Mouse (Mus musculus) forebrain, embryonic 16.5 days (tissue): Measurements from ENCODE around the gene Gm3543. TPM values are rescaled to one million over a fixed set of nuclear protein-coding genes. Genes with fewer than 3 reads are reported as not detected.
"Not testable (repeated sequence)": the region's sequence is repeated elsewhere in the genome, so short reads cannot be mapped to it uniquely, and the experiment has no call there.

Experiments
- ATAC-seq: fragments of 200-750 bp; cut with Nextera tagmentation; 2 replicates; pipeline ENCODE4 v1.8.0; 2017; ENCODE audit warnings: mild to moderate bottlenecking, moderate library complexity
- H3K27ac ChIP-seq: fragments of 300-500 bp; sonication (generic); 2 replicates; pipeline ENCODE4 v1.5.1; 2014; ENCODE audit warnings: low read length, control low read depth
- H3K27me3 ChIP-seq: fragments of 300-500 bp; sonication (generic); replicated peaks from 2 replicates; pipeline ENCODE4 v1.6.1; 2014; ENCODE audit warnings: low read length; ENCODE audit not compliant: control insufficient read depth, insufficient read depth
- H3K36me3 ChIP-seq: fragments of 300-500 bp; sonication (generic); 2 replicates; pipeline ENCODE4 v1.6.1; 2014; ENCODE audit not compliant: control insufficient read depth, insufficient read depth
- H3K4me1 ChIP-seq: fragments of 300-500 bp; sonication (generic); replicated peaks from 2 replicates; pipeline ENCODE4 v1.6.1; 2014; ENCODE audit warnings: low read length; ENCODE audit not compliant: control insufficient read depth, insufficient read depth
- H3K4me2 ChIP-seq: fragments of 300-500 bp; sonication (generic); 2 replicates; pipeline ENCODE4 v1.6.1; 2014; ENCODE audit warnings: mild to moderate bottlenecking, low read length, control low read depth
- H3K4me3 ChIP-seq: fragments of 300-500 bp; sonication (generic); replicated peaks from 2 replicates; pipeline ENCODE4 v1.5.1; 2014; ENCODE audit warnings: mild to moderate bottlenecking, low read length, control low read depth
- H3K9ac ChIP-seq: fragments of 300-500 bp; sonication (generic); replicated peaks from 2 replicates; pipeline ENCODE4 v1.6.1; 2014; ENCODE audit warnings: low read depth, low read length, control low read depth
- H3K9me3 ChIP-seq: fragments of 300-500 bp; sonication (generic); 2 replicates; pipeline ENCODE4 v1.6.1; 2016; ENCODE audit warnings: low read length; ENCODE audit not compliant: control insufficient read depth
- WGBS: fragments of 180-500 bp; shearing (Covaris S2); extraction: QIAGEN DNeasy Blood & Tissue Kit; methylation state at CpG from one replicate; pipeline ENCODE4 v1.1.7; 2014; 5-methylcytosine and 5-hydroxymethylcytosine counted together
- polyA plus RNA-seq: library from polyadenylated mRNA; unstranded; fragments of >200 nt; fragmentation: Nextera tagmentation; extraction: Ambion mirVana; gene quantifications from 2 replicates; pipeline ENCODE4 v1.2.1, GENCODE M21; 2015

Gm3543 gene
- not detected in 2 replicates for polyA plus RNA-seq

- not testable (repeated sequence) for H3K36me3 ChIP-seq, ATAC-seq, H3K4me1 ChIP-seq, H3K4me3 ChIP-seq, H3K27me3 ChIP-seq, H3K9ac ChIP-seq, H3K27ac ChIP-seq, H3K9me3 ChIP-seq, H3K4me2 ChIP-seq
- WGBS = no CpG with 5 or more reads among the region's 1 CpGs
These were observed at the start of gene Gm3543 for GRCm38 (mm10) chr14:41983225-41983624. TSS of gene Gm3543 (minus strand) at chr14:41983325.

- not testable (repeated sequence) for ATAC-seq, H3K9ac ChIP-seq, H3K4me1 ChIP-seq, H3K27me3 ChIP-seq, H3K27ac ChIP-seq, H3K4me2 ChIP-seq, H3K4me3 ChIP-seq, H3K9me3 ChIP-seq, H3K36me3 ChIP-seq
- 62% methylated on average over 3 of the region's 3 CpGs for WGBS
These were observed 14.5 kb downstream of the Gm3543 start for GRCm38 (mm10) chr14:41968596-41968995.

GRCm38 (mm10) chr14:41967827-41968226, 15.3 kb downstream of the Gm3543 start, which contains the start of gene Gm6401:
TSS of gene Gm6401 (minus strand) at chr14:41967927.
- H3K27me3 ChIP-seq, H3K9me3 ChIP-seq, ATAC-seq, H3K36me3 ChIP-seq, H3K9ac ChIP-seq, H3K4me3 ChIP-seq, H3K4me1 ChIP-seq, H3K4me2 ChIP-seq, H3K27ac ChIP-seq: not testable (repeated sequence)
- 75% methylated on average over 1 of the region's 1 CpGs for WGBS

- ATAC-seq, H3K36me3 ChIP-seq: not testable (repeated sequence)
- WGBS = 77% methylated on average over 4 of the region's 4 CpGs
These were observed 19.0 kb downstream of the Gm3543 start for GRCm38 (mm10) chr14:41964095-41964494.

GRCm38 (mm10) chr14:41943695-41944094, 39.4 kb downstream of the Gm3543 start, which contains the start of gene 1700024B05Rik:
TSS of gene 1700024B05Rik (plus strand) at chr14:41943995.
- not testable (repeated sequence) for H3K4me2 ChIP-seq, H3K4me3 ChIP-seq, H3K4me1 ChIP-seq, H3K27ac ChIP-seq, H3K27me3 ChIP-seq, H3K9me3 ChIP-seq, H3K36me3 ChIP-seq, H3K9ac ChIP-seq, ATAC-seq
- 80% methylated on average over 1 of the region's 2 CpGs for WGBS

More at GRCm38 (mm10) chr14:41964095-41964494, 19.0 kb downstream of the Gm3543 start:
- H3K27me3 ChIP-seq, H3K4me2 ChIP-seq, H3K4me1 ChIP-seq, H3K4me3 ChIP-seq, H3K9ac ChIP-seq, H3K9me3 ChIP-seq, H3K27ac ChIP-seq: not testable (repeated sequence)

Other genes starting within 250 kb of the Gm3543 start
- gene Gm7929, start 232.7 kb downstream of the Gm3543 start, polyA plus RNA-seq = not detected in 2 replicates
- gene Gm47189, start 210.9 kb downstream of the Gm3543 start, polyA plus RNA-seq = not detected in 2 replicates
- not detected in 2 replicates for gene Gm7980, start 76.0 kb downstream of the Gm3543 start, polyA plus RNA-seq
- gene 1700049E17Rik1, start 58.4 kb downstream of the Gm3543 start, polyA plus RNA-seq = not detected in 2 replicates
- not detected in 2 replicates for gene 1700024B05Rik, start 39.3 kb downstream of the Gm3543 start, polyA plus RNA-seq
- gene Gm6401, start 15.4 kb downstream of the Gm3543 start, polyA plus RNA-seq = not detected in 2 replicates
- gene Gm7951, start 134.0 kb upstream of the Gm3543 start, polyA plus RNA-seq = not detected in 2 replicates
- not detected in 2 replicates for gene Gm17027, start 179.3 kb upstream of the Gm3543 start, polyA plus RNA-seq
- not detected in 2 replicates for gene Gm3573, start 207.5 kb upstream of the Gm3543 start, polyA plus RNA-seq